Mouse (Mus musculus) thymus, adult 18-20 months (tissue): ENCODE measurements around the gene Wwp2.

Source experiments
- DNase-seq, 2 experiments: peaks; one replicate each; pipeline ENCODE4 v3.0.0; 2022; ENCODE audit warnings: mixed read lengths in 2 of 2

The Wwp2 gene

DNA sequence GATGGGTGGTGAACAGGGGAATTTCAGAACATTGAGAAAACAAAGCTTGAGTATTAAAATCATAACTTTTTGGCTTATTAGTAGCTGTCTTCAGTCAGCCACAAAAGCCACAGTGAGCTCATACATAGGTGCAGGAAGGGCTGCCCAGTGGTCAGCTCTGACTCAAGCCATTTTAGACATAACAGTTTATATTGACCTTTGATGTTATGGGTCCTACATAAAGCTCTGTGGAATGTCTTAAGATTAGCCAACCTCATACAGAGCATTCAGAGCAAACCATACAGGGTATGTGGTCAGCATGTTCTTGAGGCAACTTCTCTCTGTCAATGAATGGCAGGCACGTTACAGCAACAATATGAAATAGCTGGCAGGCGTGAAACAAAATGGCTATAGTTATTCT is 134.9 kb downstream of the Wwp2 start:
- no peak for DNase-seq

DNA sequence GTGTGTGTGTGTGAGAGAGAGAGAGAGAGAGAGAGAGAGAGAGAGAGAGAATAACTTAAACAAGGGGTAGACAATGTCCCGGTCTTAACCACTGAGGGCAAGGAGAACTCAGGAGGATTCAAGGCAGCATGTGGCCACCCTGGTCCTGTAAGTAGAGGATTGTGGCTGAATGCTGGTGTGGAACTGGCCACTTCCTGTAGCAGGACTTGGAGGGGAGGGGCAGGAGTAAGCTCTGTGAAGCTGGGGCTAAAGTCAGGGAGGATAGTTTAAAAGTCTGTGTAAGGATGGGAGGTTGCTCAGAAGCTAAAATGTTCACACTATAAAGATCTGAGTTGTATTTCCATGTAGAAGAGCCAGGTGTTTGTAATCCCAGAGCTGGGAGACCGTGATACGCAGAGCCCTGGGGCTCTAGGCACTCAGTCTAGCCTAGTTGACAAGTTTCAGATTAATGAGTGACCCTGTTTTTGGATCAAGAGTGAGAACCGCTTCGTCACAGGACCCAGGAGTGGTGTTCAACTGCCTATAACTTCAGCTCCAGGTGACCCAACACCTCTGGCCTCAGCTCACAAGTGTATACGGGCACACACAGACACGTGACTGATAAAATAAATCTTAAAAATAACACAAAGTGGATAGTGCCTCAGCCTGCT is 135.4 kb downstream of the Wwp2 start:
- DNase-seq: no peak

DNA sequence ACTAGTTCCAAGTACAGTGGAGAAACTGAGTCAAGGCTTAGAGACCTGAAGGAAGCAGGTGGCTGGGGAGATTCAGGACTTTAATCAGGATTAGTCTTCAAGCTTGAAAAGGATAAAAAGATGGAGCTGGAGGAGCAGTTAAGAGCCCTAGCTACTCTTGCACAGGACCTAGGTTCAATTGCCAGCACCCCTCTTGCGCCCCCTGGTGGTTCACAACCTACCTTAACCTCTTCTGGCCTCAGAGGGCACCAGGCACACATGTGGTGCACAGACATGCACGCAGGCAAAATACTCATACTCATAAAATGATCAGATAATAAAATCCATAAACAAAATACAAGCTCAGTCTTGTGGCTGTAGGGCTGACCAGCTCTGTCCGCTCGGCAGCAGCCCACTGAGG is 136.3 kb downstream of the Wwp2 start:
- peak; percentile 17 to 21 for DNase-seq

DNA sequence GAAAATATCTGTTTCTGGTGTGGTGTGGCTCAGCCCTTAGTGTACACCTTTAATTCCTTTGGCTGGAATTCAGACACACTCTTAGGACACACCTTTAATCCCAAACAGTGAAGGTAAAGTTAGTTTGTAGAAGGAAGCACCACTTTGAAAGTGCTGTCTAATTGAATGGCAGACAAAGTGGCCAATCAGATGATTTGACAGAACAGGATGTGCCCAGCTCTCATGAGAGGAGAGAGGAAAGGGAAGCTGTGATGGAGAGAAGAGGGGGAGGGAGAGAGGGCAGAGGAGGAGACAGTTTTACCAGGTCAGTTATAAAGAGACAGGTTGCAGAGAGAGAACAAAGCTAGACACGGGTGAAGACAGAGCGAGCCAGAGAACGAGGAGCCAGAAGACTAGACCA is 138.6 kb downstream of the Wwp2 start:
- DNase-seq: no peak

DNA sequence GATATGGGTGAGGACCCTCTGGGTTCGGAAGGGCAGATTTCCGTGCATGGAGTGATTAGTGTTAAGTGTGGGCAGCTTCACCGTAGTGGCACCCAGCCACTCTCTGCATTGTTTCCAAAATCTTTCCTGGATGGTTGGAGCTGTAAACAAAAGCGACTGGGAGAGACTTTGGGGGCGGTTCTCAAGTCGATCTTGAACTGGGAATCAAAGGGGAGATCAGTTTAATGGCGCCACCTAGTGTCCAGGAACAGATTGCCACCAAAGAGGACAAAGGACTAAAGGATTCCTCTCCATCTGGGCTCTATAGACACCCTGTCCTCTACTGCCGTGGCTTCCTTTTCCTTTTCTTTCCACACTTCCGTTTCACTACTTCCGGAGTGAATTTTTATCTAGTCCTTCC is 140.5 kb downstream of the Wwp2 start:
- peak; percentile 38 to 56 for DNase-seq

DNA sequence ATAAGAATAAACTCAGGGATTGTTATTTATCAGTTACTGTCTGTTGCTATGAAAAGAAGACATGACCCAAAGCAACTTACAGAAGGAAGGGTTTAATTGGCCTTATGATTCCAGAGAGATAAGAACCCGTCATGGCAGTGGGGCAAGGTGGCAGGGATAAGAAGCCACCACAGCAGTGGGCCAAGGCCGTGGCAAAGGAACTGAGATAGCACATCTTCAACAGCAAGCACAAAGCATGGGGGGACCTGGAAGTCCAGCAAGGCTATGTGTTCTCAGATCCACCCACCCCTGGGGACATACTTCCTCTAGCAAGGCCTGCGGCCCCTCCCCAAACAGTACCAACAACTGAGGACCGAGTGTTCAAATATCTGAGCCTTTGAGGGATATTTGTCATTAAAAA is 141.5 kb downstream of the Wwp2 start:
- DNase-seq: no peak

DNA sequence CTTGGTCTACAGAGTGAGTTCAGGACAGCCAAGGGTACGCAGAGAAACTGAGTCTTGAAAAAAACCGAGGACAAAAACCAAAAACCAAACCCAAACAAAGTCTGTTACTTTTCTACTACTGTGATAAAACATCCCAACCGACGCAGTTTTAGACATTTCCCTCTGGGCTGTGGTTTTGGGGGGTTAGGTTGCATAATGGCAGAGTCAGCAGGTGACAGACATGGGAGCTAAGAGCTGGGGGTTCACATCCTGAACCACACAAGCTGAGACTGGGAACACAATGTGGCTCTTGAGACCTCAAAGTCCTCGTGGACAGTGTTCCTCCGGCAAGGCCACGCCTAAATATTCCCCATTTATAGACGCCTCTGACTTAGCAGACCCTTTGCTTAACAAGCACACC is 142.0 kb downstream of the Wwp2 start:
- no peak for DNase-seq

DNA sequence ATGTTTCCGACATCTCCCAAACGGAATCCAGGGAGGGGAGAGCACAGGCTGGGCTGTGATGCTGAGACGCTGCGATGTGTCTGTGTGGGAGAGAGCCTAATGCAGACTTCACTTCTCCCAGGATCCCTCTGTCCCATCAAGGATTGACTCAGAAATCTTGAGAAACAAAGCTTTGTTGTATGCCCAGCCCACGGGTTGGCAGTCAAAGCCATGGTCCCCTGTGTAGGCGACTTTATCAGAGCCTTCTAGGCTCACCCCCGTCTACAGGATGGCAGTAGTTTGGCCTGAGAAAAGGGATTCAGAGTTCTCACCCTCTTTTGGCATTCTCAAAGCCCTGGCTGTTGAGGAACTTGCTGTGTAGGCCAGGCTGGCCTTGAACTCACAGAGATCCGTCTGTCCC is 142.4 kb downstream of the Wwp2 start:
- no peak for DNase-seq

DNA sequence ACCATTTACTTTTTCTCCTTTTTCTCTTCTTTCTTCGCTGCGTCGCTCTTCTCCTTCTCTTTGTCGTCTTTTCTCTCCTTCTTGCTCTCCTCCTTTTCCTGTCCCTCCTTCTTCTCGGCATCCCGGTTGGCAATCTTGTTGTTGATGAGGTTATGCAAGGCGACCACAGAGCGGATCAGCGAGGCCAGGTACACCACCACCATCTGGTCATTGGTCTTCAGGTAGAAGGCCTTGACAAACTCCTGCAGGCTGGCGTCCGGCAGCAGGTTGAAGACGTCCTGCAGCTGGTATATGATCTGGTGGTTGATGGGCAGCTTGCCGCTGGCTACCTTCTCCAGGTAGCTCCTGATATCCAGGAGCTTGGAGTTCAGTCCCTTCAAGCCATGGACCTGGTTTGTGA is 144.7 kb downstream of the Wwp2 start:
- DNase-seq: no peak

DNA sequence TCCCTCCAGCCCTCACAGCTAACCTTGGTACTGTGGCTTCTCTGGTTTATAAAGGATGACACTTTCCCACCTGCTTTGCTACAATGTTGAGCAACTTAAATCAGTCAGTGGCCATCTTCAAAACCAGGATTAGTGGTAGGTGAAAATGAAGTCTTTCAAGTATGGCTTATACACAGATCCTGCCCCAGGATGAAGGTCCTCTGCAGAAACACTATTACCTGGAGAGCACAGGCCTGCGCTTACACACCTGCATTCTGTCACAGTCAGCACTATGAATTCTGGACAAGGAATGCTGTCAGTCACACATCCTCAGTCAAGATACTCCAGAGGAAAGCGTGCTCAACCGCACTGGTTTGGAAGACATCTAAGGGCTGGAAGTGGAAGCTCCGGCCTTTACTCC is 145.4 kb downstream of the Wwp2 start:
- no peak for DNase-seq

DNA sequence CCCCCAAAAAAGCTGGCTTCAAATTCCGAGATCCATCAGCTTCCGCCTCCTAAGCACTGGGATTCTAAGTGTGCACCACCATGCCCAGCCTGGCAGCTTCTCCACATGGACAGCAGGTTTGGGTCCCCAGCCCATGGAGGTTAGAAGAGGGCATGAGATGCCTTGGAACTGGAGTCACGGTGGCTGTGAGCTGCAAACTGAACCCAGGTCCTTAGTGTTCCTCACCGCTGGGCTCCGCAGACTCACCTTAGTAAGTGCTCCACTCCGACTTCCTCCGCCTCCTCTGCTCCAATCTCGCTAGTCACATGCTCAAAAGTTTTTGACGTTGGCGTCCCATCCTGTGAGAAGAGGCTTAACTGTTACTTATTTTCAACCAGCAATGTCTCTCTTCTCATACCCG is 146.0 kb downstream of the Wwp2 start:
- DNase-seq: no peak

DNA sequence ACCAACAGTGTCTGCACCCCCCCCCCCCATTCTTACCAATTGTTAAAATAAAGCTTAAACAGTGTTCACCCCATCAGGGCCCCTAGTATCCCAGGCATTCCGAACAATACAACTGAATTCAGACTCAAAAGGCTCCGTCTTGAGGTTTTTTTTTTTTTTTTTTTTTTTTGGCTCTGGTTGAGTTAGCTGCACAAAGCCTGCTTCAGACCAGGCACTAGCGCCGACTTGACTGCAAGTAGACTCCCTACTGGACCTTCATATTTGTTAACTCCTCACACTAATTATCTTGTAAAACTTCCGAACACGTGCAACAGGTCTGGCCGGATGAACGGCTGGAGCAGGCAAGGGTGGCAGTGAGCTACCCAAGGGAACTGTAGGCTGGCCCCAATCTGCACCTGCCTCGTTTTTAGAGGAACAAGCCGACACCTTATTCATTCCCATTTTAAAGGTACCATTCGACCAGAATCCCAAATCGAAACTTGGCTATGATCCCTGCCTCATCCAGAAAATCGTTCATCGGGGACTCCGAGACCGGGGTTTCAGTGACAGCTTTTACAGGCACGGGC is 151.3 kb downstream of the Wwp2 start:
- DNase-seq: no peak

DNA sequence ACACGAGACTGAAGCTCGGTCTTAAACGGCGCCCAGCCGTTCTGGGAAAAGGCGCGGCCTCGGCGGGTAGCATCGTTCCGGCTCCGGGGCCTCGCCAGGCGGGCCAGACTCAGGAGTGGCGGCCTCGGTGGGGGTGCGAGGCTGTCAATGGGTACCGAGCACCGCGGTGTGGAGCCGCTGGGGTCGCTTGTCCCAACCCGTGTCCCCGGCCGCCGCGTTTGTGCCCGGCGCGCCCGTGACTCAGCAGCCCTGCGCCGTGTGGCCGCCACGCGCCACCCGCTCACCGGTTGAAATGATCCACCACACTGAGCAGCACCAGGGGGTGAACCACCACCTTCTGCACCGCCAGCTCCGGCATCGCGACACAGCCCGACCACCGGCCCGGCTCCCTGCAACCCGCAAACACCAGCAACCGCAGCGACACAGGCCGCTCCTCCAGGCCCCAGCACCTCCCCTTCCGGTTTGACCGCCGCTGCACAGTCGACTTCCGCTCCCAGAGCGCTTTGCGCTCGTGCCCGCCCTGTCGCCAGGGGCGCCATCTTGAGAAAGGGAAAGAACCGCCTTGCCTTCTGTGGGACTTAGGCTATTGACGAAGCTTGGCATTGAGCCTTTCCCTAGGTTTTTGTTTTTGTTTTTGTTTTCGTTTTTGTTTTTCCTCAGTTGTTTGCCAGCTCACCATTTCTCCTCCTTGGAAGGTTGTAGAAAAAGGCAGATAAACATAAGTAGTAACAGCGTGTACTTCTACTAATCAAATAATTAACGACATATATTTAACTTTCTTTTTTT is 152.0 kb downstream of the Wwp2 start, which contains the start of gene Psmd7:
Gene Psmd7, minus strand, starts transcription at position 470 of the 786 bp plus-strand sequence.
- DNase-seq: peak; percentile 87 to 88

DNA sequence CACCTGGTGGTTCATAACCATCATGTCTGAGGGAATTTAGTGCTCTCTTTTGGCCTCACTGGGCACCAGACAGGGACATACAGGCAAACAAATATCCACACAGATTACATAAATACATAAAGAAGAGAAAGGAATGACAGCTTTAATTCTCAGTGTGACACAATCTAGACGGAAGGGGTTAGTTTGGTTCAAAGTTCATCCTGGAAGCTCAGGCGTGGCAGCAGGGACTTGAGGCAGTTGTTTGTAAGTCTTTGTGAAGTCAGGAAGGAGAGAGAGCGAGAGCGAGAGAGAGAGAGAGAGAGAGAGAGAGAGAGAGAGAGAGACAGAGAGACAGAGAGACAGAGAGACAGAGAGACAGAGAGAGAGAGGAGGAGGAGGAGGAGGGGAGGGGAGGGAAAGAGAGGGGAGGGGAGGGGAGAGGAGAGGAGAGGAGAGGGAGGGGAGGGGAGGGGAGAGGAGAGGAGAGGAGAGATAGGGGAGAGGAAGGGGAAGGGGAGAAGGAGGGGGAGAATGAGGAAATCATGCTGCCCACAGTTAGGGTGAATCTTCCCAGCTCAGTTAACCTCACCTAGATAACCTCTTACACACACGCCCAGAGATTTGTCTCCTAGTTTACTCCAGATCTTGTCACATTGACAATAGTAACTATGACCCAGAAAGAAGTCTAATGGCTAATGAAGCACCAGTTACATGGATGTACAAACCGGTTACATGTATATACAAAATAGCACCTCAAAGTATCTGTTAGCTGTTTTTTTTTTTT is 158.0 kb downstream of the Wwp2 start:
- no peak for DNase-seq

DNA sequence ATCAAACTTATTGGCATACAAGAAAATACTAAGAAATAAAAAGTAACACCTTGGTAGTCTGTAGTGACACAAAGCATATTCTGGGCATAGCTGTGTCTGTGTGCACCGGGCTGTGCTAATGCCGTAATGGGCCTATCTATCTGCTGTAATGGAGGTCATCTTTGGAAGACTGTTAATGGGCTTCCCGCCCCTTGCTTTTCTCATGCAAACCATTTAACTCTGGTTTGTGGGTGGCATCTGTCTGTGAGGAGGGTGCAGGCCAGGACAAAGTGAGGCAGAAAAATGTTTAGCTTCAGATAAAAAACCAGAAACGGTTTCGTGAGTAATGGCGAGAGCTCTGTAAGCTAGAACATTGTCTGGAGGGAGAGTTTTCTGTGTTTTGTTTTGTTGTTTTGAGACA is 158.7 kb downstream of the Wwp2 start:
- DNase-seq: no peak

DNA sequence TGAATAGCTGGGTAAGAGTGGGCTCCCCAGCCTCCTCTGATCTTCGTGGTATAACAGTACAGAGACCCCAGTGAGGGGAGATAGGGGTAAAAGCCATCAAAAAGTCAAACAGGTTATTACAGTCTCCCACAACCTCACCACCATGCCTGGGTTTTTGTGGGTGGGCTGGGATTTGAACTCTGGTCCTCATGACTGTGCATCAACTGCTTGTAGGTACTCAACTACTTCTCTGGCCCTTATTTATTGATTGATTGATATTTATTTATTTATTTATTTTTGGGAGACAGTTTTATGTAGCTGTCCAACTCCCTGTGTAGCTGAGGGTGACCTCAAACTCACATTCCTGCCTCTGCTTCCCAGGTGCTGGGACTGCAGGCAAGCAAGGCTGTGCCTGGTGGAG is 161.6 kb downstream of the Wwp2 start:
- DNase-seq: no peak

DNA sequence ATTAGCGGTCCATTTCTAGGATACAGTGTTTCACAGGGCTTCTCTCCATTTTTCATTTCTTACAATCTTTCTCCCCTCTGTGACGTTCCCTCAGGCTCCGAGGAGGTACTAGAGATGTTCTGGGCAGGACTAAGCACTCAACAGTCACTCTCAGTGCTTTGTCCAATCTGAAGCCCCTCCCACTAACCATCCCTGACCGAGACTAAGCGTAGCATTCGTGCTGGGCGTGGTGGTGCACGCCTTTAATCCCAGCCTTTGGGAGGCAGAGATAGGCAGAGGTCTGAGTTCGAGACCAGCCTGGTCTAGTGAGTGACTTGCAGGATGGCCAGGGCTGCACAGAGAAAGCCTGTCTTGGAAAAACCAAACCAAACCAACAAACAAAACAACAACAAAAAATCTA is 163.5 kb downstream of the Wwp2 start:
- DNase-seq: no peak

DNA sequence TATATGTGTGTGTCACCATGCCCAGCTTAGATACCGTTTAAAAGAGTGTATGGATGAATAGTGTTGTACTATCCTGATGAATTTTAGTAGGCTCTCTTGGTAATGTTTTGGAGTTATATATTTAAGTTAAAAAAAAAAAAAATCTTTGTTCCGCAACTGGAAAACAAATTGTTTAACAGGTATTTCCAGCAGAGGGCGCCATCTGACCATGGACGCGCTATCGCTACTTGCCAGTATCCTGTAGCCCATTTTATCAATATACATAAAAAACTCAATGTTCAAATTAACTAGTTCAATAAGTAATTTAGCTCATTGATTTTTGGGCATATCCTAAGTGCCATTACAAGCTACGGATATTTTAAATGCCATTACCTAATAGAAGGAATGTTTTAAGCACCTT is 166.9 kb downstream of the Wwp2 start:
- no peak for DNase-seq
